Comparison of ENCODE assay signal across 17 mouse cellular contexts in genomic region chr8:84564042-84564441, GRCm38 (mm10).
DNase-seq lines count a peak whose midpoint lies in the region; ATAC-seq and TF ChIP-seq lines count a peak whose summit lies in the region.
"Had no signal": no experiment of that assay in that cellular context is flagged by ENCODE, and none has a peak within 500 bp of the region (broad histone marks: within the 10 kb centered on the region; RNA-seq: fewer than 3 reads in every experiment).

No protein-coding gene starts in this region.

- ATAC-seq in lung, embryonic 14.5 days (ENCODE audit: insufficient read depth) = no peak
- no peak for ATAC-seq in hindbrain, embryonic 14.5 days (ENCODE audit: low FRiP score)
- ATAC-seq in midbrain, postnatal 0 days (ENCODE audit: low FRiP score) = peak; percentile 65

- no peak overlapping the region for H3K4me2 ChIP-seq in lung, embryonic 14.5 days
- no peak overlapping the region for H3K4me2 ChIP-seq in hindbrain, embryonic 14.5 days (replicated peaks)
- no peak overlapping the region for H3K4me2 ChIP-seq in midbrain, postnatal 0 days (ENCODE audit: low read depth, low read length, poor library complexity, severe bottlenecking)
- H3K4me2 ChIP-seq: neural tube, embryonic 12.5 days had no signal

- TF ChIP-seq POLR2A in brain, embryonic 14.5 days (IDR thresholded peaks at IDR 0.05; ENCODE audit: borderline replicate concordance, extremely low read depth, insufficient read depth, insufficient read length, poor library complexity, severe bottlenecking) = no peak

- H3K4me1 ChIP-seq in lung, embryonic 14.5 days (ENCODE audit: insufficient read depth) = no peaks in the 10 kb centered on the region
- peaks cover 2% of the 10 kb centered on the region; the same call in 1 of the 2 replicates for H3K4me1 ChIP-seq in hindbrain, embryonic 14.5 days (replicated peaks; ENCODE audit: control insufficient read depth, insufficient read depth, low read length)
- H3K4me1 ChIP-seq in midbrain, postnatal 0 days (ENCODE audit: insufficient read depth, low read length) = no peaks in the 10 kb centered on the region; the same call in 1 of the 2 replicates

- no peak for TF ChIP-seq CTCF in lung, embryonic 14.5 days (IDR thresholded peaks at IDR 0.05; ENCODE audit: low read depth)
- TF ChIP-seq CTCF in brain, embryonic 14.5 days (IDR thresholded peaks at IDR 0.05; ENCODE audit: borderline replicate concordance, extremely low read depth, insufficient read depth, insufficient read length) = no peak
- TF ChIP-seq CTCF in midbrain, postnatal 0 days (IDR thresholded peaks at IDR 0.05) = no peak

- WGBS in lung, embryonic 14.5 days = 68% methylated on average over 1 of the region's 1 CpGs
- WGBS in hindbrain, embryonic 14.5 days = 21% methylated on average over 1 of the region's 1 CpGs
- 44% methylated on average over 1 of the region's 1 CpGs for WGBS in midbrain, postnatal 0 days

- H3K9ac ChIP-seq in lung, embryonic 14.5 days = no peak overlapping the region
- H3K9ac ChIP-seq in hindbrain, embryonic 14.5 days = no peak overlapping the region
- no peak overlapping the region for H3K9ac ChIP-seq in midbrain, postnatal 0 days (replicated peaks; ENCODE audit: low read length, poor library complexity, severe bottlenecking)
- H3K9ac ChIP-seq: liver, embryonic 14.5 days; neural tube, embryonic 12.5 days had no signal

- H3K36me3 ChIP-seq in lung, embryonic 14.5 days (ENCODE audit: insufficient read depth) = no peaks in the 10 kb centered on the region
- H3K36me3 ChIP-seq in hindbrain, embryonic 14.5 days (replicated peaks; ENCODE audit: control insufficient read depth, insufficient read depth) = peaks cover 30% of the 10 kb centered on the region
- peaks cover 20% of the 10 kb centered on the region for H3K36me3 ChIP-seq in midbrain, postnatal 0 days (ENCODE audit: insufficient read depth, low read length)

- no peak overlapping the region for H3K27ac ChIP-seq in lung, embryonic 14.5 days (ENCODE audit: low read depth)
- H3K27ac ChIP-seq in hindbrain, embryonic 14.5 days = no peak overlapping the region
- peak overlapping the region; percentile 33; the same call in 1 of the 2 replicates for H3K27ac ChIP-seq in midbrain, postnatal 0 days (ENCODE audit: low read depth, low read length)
- H3K27ac ChIP-seq: kidney, postnatal 0 days; liver, embryonic 14.5 days; neural tube, embryonic 12.5 days had no signal

- peak; percentile 8 for DNase-seq in lung, embryonic 14.5 days
- DNase-seq in lung, postnatal 25 days (ENCODE audit: low spot score) = no peak
- peak; percentile 66 for DNase-seq in brain, embryonic 14.5 days (ENCODE audit: low read depth)
- DNase-seq in hindbrain, embryonic 14.5 days (ENCODE audit: low spot score) = peak; percentile 48
- DNase-seq in midbrain, postnatal 0 days (ENCODE audit: low spot score) = peak; percentile 76
- no peak for DNase-seq in thymus, postnatal 36 days
- no peak for DNase-seq in heart, adult 9 months (ENCODE audit: low spot score in 2 of 2)
- DNase-seq: B cell, adult 2 months; cerebellum, adult 9-10 months; gastrocnemius, postnatal 14 days; heart, adult 18-20 months; kidney, adult 18-20 months; right cerebral cortex, postnatal 14 days; thymus, postnatal 4 days had no signal

- H3K9me3 ChIP-seq in lung, embryonic 14.5 days (ENCODE audit: low read depth, low read length) = no peaks in the 10 kb centered on the region
- H3K9me3 ChIP-seq in hindbrain, embryonic 14.5 days (ENCODE audit: control insufficient read depth, low read length) = no peaks in the 10 kb centered on the region
- H3K9me3 ChIP-seq in midbrain, postnatal 0 days (ENCODE audit: low read length) = no peaks in the 10 kb centered on the region
- H3K9me3 ChIP-seq: neural tube, embryonic 12.5 days had no signal

- no peak overlapping the region for H3K4me3 ChIP-seq in lung, embryonic 14.5 days (ENCODE audit: low read depth, low read length)
- no peak overlapping the region for H3K4me3 ChIP-seq in hindbrain, embryonic 14.5 days (replicated peaks; ENCODE audit: low read length)
- no peak overlapping the region for H3K4me3 ChIP-seq in midbrain, postnatal 0 days (ENCODE audit: low read depth, low read length)
- H3K4me3 ChIP-seq: neural tube, embryonic 12.5 days had no signal

- H3K27me3 ChIP-seq in lung, embryonic 14.5 days (ENCODE audit: insufficient read depth, low read length) = peaks cover 21% of the 10 kb centered on the region
- H3K27me3 ChIP-seq in hindbrain, embryonic 14.5 days (ENCODE audit: control insufficient read depth, insufficient read depth, low read length) = peaks cover 13% of the 10 kb centered on the region
- peaks cover 10% of the 10 kb centered on the region; the same call in 1 of the 2 replicates for H3K27me3 ChIP-seq in midbrain, postnatal 0 days (ENCODE audit: insufficient read depth, low read length)

Comparison
In these comparisons a context has a peak if more than half of its experiments do, and no peak if none do; other contexts are left out.
1. DNase-seq: peak in lung, embryonic 14.5 days (single experiment), brain, embryonic 14.5 days (single experiment), hindbrain, embryonic 14.5 days (single experiment) and midbrain, postnatal 0 days (single experiment); none in lung, postnatal 25 days (single experiment), thymus, postnatal 36 days (0 of 2) and heart, adult 9 months (0 of 2).